Mouse (Mus musculus): ENCODE results near the gene Efna2.
A peak's percentile ranks its signal among the peaks of the same experiment; 100 is the strongest.

Gene Efna2

GRCm38 (mm10) chr10:80170052-80170451, 9.2 kb upstream of the Efna2 start:
- peak; percentile 64 for DNase-seq

DNA sequence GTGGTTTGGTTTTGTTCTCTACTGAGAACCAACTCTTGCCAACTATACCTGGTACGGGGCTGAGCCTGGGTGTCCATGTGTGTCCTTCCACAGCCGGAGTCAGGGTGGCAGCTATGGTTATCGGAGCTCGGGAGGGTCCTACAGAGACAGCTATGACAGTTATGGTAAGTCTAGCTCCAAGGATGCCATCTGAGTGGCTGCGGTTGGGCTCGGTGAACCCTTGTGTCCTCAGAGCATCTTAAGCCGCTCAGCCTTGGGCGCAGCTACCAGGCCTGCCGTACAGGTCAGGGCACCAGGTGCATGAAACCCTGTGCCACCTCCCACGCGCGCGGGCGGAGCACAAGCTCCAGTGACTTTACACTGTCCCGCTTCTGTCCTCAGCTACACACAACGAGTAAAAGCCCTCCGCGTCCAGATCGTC, 8.7 kb upstream of the Efna2 start:
- DNase-seq, result peak; percentile 64

GRCm38 (mm10) chr10:80171252-80171651, 8.0 kb upstream of the Efna2 start:
- DNase-seq, result no peak

DNA sequence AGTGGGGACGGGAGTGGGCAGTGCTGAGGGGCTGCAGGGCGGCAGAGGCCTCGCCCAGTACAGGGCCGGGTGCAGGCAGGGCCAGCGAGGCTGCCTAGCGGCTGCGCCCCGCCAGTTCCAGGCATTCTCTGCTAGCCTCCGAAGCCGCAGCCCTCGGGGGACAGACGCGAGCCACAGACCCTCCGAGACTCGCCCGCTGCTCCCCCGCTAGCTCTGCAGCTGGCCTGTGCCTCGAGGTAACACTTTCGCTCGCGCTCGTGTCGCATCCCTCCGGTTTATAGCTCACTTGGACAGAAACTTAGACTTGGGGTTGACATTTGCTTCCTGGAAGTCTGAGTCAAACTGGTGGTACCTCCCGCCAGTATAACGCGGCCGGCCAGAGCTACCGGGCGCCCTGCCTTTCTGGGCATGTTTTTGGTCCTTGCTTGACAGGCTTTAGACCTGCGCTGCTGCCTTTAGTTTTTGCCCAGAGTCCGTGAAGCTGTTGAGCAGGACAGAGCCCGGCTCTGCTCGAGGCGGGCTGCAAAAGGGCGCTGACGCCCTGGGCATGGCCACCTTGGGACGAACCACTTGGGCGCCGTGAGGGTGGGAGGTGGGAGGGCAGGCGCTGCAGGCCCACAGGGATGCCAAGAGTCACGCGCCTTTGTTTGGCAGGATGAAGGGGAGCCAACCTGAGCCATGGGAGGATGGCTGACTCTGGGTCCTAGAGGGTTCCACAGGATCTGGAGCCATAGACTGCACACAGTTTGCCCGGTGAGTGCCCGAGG, 7.3 kb upstream of the Efna2 start:
- DNase-seq, result peak; percentile 67

- peak; percentile 90 for DNase-seq
These were observed 6.6 kb upstream of the Efna2 start, which contains the start of gene 1600002K03Rik for GRCm38 (mm10) chr10:80172527-80173292. TSS of gene 1600002K03Rik (plus strand) at chr10:80172944.

DNA sequence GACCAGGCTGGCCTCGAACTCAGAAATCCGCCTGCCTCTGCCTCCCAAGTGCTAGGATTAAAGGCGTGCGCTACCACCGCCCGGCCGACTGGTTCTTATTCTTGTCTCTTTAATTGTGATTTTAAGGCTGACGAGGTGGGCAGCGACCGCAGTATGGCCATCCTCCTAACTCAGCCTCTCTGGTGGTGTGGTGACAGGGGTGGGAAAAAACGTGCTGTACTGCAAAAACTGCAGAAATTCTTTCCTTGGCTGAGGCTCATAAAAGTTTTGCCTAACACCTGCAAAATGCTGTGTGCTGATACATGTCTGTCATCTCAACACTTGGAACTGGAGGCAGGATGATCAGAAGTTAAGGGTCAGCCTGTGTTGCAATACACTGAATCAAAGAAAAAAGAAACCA, 5.9 kb upstream of the Efna2 start:
- peak; percentile 65 for DNase-seq

GRCm38 (mm10) chr10:80173955-80174640, 5.2 kb upstream of the Efna2 start:
- peak; percentile 69 for DNase-seq

DNA sequence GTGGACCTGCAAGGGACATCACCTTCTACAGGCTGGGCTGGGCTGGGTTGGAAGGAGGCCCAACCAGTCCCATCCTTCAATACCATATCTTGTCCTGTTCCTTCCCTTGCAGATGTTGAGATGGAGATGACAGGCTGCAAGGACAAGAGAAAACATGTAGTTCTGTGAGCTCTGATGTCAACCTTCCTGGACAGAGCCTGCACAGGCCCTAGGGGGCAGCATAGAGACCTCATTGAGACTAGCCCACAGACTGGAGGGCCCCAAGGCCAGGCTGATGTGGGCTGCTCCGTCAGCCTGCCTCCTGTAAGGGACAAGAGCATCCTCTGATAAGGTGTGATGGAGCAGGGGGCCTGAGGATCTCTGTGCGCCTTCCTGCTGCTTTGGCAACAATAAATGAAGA, 4.6 kb upstream of the Efna2 start:
- DNase-seq, result peak; percentile 62

GRCm38 (mm10) chr10:80175536-80176269, 3.6 kb upstream of the Efna2 start:
- DNase-seq, result peak; percentile 69

DNA sequence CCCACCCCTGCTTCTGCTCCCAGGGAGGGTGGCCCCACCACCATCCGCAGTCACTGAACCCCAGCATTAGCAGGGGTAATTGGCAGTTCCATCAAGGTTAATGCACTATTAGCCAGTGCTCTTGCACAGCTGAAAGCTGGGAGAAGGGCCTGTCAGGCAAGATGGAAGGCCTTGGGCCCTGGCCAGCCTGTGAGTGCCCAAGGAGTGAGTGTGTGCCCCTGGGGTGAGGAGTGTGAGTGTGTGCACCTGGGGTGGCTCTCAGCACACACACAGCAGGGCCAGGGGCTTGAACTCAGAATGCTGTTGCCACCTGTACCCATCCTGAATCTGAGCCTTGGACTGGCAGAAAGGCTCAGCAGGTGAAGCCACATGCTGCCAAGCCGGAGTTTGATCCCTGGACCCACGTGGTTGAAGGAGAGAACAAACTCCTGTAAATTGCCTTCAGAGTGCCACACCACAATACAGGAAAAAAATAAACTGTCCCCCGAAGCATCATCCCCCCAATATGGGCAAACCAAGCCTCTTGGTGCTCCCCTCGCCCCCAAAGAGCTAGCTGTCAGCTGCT, 2.9 kb upstream of the Efna2 start:
- no peak for DNase-seq

DNA sequence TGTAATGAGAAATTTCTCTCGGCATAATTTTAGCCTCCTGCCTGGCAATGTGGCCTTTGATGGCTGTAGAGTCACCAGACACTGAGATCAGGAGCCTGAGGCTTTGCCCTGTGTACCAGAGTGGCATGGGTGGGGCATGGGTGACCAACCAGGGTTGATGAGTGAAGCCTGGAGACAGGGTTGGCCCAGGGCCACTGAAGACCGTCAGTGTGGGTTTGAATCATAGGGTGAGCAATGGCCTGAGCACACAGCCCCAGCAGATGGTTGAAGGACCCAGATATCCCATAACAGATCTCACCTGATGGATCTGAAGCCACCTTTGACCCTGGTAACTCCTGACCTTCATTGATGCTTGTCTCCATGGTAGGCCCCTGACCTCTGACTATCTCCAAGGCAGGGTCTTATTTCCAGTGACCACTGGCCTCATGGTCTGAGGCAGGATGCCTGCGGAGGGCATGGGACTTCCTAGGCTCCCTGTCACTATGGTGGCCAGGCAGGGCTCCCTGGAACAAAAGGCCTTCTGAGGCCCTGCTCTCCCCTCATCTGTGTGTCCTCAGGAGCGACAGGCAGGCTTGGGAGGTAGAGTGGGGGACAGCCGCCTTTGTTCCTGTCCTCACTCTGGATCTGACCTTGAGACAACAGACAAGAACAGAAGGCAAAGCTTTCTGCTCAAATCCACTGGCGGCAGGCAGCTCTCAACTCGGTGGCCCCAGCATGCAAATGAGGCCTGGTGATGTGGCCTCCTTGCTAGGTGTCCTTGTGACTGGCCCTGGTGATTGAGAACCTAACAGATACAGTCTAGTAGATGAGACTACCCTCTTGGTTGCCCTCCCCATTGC, 1.6 kb upstream of the Efna2 start:
- no peak for DNase-seq

- DNase-seq, result no peak
These were observed 1.0 kb downstream of the Efna2 start for GRCm38 (mm10) chr10:80180288-80180687.

- no peak for DNase-seq
These were observed 1.5 kb downstream of the Efna2 start for GRCm38 (mm10) chr10:80180823-80181222.

GRCm38 (mm10) chr10:80182547-80182946, 3.3 kb downstream of the Efna2 start:
- peak; percentile 26 for DNase-seq

GRCm38 (mm10) chr10:80186649-80187048, 7.4 kb downstream of the Efna2 start:
- no peak for DNase-seq

GRCm38 (mm10) chr10:80187739-80188138, 8.5 kb downstream of the Efna2 start:
- no peak for DNase-seq

GRCm38 (mm10) chr10:80188453-80189024, 9.3 kb downstream of the Efna2 start:
- no peak for DNase-seq

DNA sequence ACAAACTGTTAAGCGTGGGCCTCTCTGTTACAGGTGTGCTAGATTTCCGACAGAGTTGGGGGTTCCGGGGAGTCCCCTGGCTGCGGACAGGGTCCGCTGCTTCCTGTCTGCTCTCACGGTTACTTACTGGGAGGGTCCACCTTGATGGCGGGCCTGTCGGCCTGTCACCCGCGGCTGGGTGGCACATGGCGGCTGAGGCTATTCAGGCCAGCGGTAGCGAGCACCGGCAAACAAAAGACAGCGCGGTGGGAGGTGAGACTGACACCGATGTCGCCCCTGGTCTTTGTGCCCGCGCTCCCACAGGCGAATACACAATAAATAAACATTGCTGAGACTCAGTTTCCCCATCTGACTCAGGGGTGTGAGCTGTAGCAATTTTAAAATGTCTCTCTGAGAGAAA, 10.7 kb downstream of the Efna2 start:
- no peak for DNase-seq

GRCm38 (mm10) chr10:80190491-80191051, 11.3 kb downstream of the Efna2 start:
- DNase-seq, result no peak

- DNase-seq, result no peak
These were observed 14.7 kb downstream of the Efna2 start for GRCm38 (mm10) chr10:80193976-80194375.

DNA sequence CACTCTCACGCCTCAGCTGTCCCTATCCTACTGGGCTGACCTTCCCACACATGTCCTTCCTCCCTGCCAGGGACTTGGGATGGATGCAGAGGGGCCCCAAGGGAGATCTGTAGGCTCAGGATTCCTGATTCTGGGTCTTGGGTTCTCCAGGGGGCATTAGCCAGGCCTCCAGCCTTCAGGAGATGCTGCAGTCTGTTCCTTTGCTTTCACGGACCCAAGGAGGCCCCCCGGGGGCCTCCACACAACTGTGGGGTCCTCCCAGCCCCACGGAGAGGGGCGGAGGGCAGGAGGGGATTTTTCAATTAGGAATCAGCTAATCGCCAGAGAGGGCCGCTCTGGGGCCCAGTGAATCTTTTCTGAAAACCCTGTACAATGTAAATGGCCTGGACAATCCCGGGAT, 15.2 kb downstream of the Efna2 start:
- DNase-seq, result no peak

All from cerebellum, adult 9-10 months (tissue).